Mouse (Mus musculus) embryonic facial prominence, embryonic 15.5 days (tissue): ENCODE results near the gene Tedc1. TPM values are rescaled to one million over a fixed set of nuclear protein-coding genes. Genes with fewer than 3 reads are reported as not detected.
A peak's percentile ranks its signal among the peaks of the same experiment; 100 is the strongest.

Source experiments
- ATAC-seq: fragments of 200-750 bp; cut with Nextera tagmentation; 2 replicates; pipeline ENCODE4 v1.8.0; 2017; ENCODE audit warnings: low read depth, moderate TSS enrichment; ENCODE audit not compliant: insufficient number of reproducible peaks, low FRiP score, low TSS enrichment
- H3K27ac ChIP-seq: fragments of 300-500 bp; sonication (generic); replicated peaks from 2 replicates; pipeline ENCODE4 v1.5.1; 2015; ENCODE audit warnings: mild to moderate bottlenecking, inconsistent platforms
- H3K27me3 ChIP-seq: fragments of 300-500 bp; sonication (generic); 2 replicates; pipeline ENCODE4 v1.6.1; 2015; ENCODE audit warnings: inconsistent platforms
- H3K36me3 ChIP-seq: fragments of 300-500 bp; sonication (generic); 2 replicates; pipeline ENCODE4 v1.6.1; 2015; ENCODE audit warnings: mild to moderate bottlenecking, inconsistent platforms
- H3K4me1 ChIP-seq: fragments of 300-500 bp; sonication (generic); 2 replicates; pipeline ENCODE4 v1.6.1; 2015; ENCODE audit warnings: inconsistent platforms
- H3K4me2 ChIP-seq: fragments of 300-500 bp; sonication (generic); replicated peaks from 2 replicates; pipeline ENCODE4 v1.6.1; 2015; ENCODE audit warnings: mild to moderate bottlenecking, inconsistent platforms
- H3K4me3 ChIP-seq: fragments of 300-500 bp; sonication (generic); replicated peaks from 2 replicates; pipeline ENCODE4 v1.5.1; 2015; ENCODE audit warnings: mild to moderate bottlenecking, inconsistent platforms
- H3K9ac ChIP-seq: fragments of 300-500 bp; sonication (generic); 2 replicates; pipeline ENCODE4 v1.6.1; 2015; ENCODE audit warnings: inconsistent platforms
- H3K9me3 ChIP-seq: fragments of 300-500 bp; sonication (generic); replicated peaks from 2 replicates; pipeline ENCODE4 v1.6.1; 2016; ENCODE audit warnings: inconsistent platforms
- WGBS: fragments of 180-500 bp; shearing (Covaris S2); methylation state at CpG from one replicate; pipeline ENCODE4 v1.1.7; 2015; 5-methylcytosine and 5-hydroxymethylcytosine counted together
- polyA plus RNA-seq: library from polyadenylated mRNA; unstranded; fragments of >200 nt; fragmentation: Nextera tagmentation; extraction: Ambion mirVana; gene quantifications from 2 replicates; pipeline ENCODE4 v1.2.1, GENCODE M21; 2015

Tedc1 gene
- polyA plus RNA-seq, 1 experiment from 2014 or later = 36.8 TPM

- peaks cover 5% of the 10 kb centered on the region; the same call in 1 of the 2 replicates for H3K27me3 ChIP-seq
- peak overlapping the region; percentile 12; the same call in 1 of the 2 replicates for H3K9ac ChIP-seq
- H3K27ac ChIP-seq = peak overlapping the region; percentile 69
- H3K9me3 ChIP-seq = no peaks in the 10 kb centered on the region
- no peaks in the 10 kb centered on the region for H3K36me3 ChIP-seq
- H3K4me3 ChIP-seq = peak overlapping the region; percentile 74
- peaks cover 41% of the 10 kb centered on the region for H3K4me1 ChIP-seq
- H3K4me2 ChIP-seq = peak overlapping the region; percentile 89
- under 1% methylated on average over 23 of the region's 23 CpGs for WGBS
- ATAC-seq = 0 out of 2 replicates have a peak, but pooled peaks have one; percentile 3
These were observed 314 bp downstream of the Tedc1 start for GRCm38 (mm10) chr12:113156540-113156929.

- peak overlapping the region; percentile 89 for H3K4me2 ChIP-seq
- WGBS = 30% methylated on average over 8 of the region's 8 CpGs
- peaks cover 37% of the 10 kb centered on the region for H3K4me1 ChIP-seq
- no peaks in the 10 kb centered on the region for H3K36me3 ChIP-seq
- H3K27ac ChIP-seq = peak overlapping the region; percentile 69; the same call in 1 of the 2 replicates
- H3K9me3 ChIP-seq = no peaks in the 10 kb centered on the region
- ATAC-seq = no peak
- peak overlapping the region; percentile 74 for H3K4me3 ChIP-seq
- H3K27me3 ChIP-seq = 0 out of 2 replicates have a peak, but pooled peaks cover 2% of the 10 kb centered on the region
- H3K9ac ChIP-seq = peak overlapping the region; percentile 18; the same call in 1 of the 2 replicates
These were observed 781 bp downstream of the Tedc1 start for GRCm38 (mm10) chr12:113157002-113157401.

- Histone ChIP-seq H3K4me1 (peaks cover 31% of the 10 kb centered on the region), H3K27me3 (no peaks in the 10 kb centered on the region), H3K9ac (peak overlapping the region; percentile 18; the same call in 1 of the 2 replicates), H3K4me3 (peak overlapping the region; percentile 74; the same call in 1 of the 2 replicates), H3K27ac (no peak overlapping the region), H3K9me3 (no peaks in the 10 kb centered on the region), H3K36me3 (no peaks in the 10 kb centered on the region), H3K4me2 (peak overlapping the region; percentile 89; the same call in 1 of the 2 replicates)
- WGBS = 83% methylated on average over 8 of the region's 8 CpGs
- no peak for ATAC-seq
These were observed 1.3 kb downstream of the Tedc1 start for GRCm38 (mm10) chr12:113157521-113157920.

- no peaks in the 10 kb centered on the region for H3K27me3 ChIP-seq
- H3K9me3 ChIP-seq = no peaks in the 10 kb centered on the region
- H3K4me2 ChIP-seq = no peak overlapping the region
- no peak overlapping the region for H3K27ac ChIP-seq
- ATAC-seq = no peak
- 0 out of 2 replicates have a peak, but pooled peaks cover 2% of the 10 kb centered on the region for H3K36me3 ChIP-seq
- 91% methylated on average over 8 of the region's 8 CpGs for WGBS
- peaks cover 30% of the 10 kb centered on the region for H3K4me1 ChIP-seq
- no peak overlapping the region for H3K4me3 ChIP-seq
- H3K9ac ChIP-seq = no peak overlapping the region
These were observed 1.8 kb downstream of the Tedc1 start for GRCm38 (mm10) chr12:113157971-113158370.

- no peak overlapping the region for H3K4me2 ChIP-seq
- H3K27me3 ChIP-seq = no peaks in the 10 kb centered on the region
- no peak overlapping the region for H3K9ac ChIP-seq
- H3K4me1 ChIP-seq = peaks cover 15% of the 10 kb centered on the region; the same call in 1 of the 2 replicates
- peak; percentile 41; the same call in 1 of the 2 replicates for ATAC-seq
- H3K4me3 ChIP-seq = no peak overlapping the region
- no peaks in the 10 kb centered on the region for H3K9me3 ChIP-seq
- WGBS = 40% methylated on average over 11 of the region's 11 CpGs
- peaks cover 7% of the 10 kb centered on the region; the same call in 1 of the 2 replicates for H3K36me3 ChIP-seq
- H3K27ac ChIP-seq = peak overlapping the region; percentile 45
These were observed 7.4 kb downstream of the Tedc1 start for GRCm38 (mm10) chr12:113163561-113164006.

- H3K36me3 ChIP-seq = peaks cover 3% of the 10 kb centered on the region; the same call in 1 of the 2 replicates
- H3K4me1 ChIP-seq = peaks cover 12% of the 10 kb centered on the region; the same call in 1 of the 2 replicates
- WGBS = 83% methylated on average over 9 of the region's 9 CpGs
- H3K9ac ChIP-seq = no peak overlapping the region
- no peak overlapping the region for H3K27ac ChIP-seq
- no peak overlapping the region for H3K4me2 ChIP-seq
- no peak overlapping the region for H3K4me3 ChIP-seq
- no peak for ATAC-seq
- no peaks in the 10 kb centered on the region for H3K9me3 ChIP-seq
- H3K27me3 ChIP-seq = no peaks in the 10 kb centered on the region
These were observed 11.9 kb downstream of the Tedc1 start for GRCm38 (mm10) chr12:113168031-113168536.

- H3K9me3 ChIP-seq = no peaks in the 10 kb centered on the region
- no peak overlapping the region for H3K4me3 ChIP-seq
- no peak overlapping the region for H3K27ac ChIP-seq
- no peaks in the 10 kb centered on the region for H3K36me3 ChIP-seq
- H3K4me1 ChIP-seq = no peaks in the 10 kb centered on the region
- no peaks in the 10 kb centered on the region for H3K27me3 ChIP-seq
- H3K9ac ChIP-seq = no peak overlapping the region
- 87% methylated on average over 18 of the region's 18 CpGs for WGBS
- no peak overlapping the region for H3K4me2 ChIP-seq
- ATAC-seq = no peak
These were observed 20.9 kb downstream of the Tedc1 start for GRCm38 (mm10) chr12:113176960-113177725.

GRCm38 (mm10) chr12:113181020-113181419 is 24.8 kb downstream of the Tedc1 start:
- Histone ChIP-seq H3K4me3 (no peak overlapping the region), H3K27me3 (peaks cover 8% of the 10 kb centered on the region), H3K27ac (no peak overlapping the region), H3K9ac (no peak overlapping the region), H3K9me3 (no peaks in the 10 kb centered on the region), H3K4me1 (peaks cover 2% of the 10 kb centered on the region), H3K36me3 (no peaks in the 10 kb centered on the region), H3K4me2 (no peak overlapping the region)
- WGBS = 44% methylated on average over 4 of the region's 4 CpGs
- no peak for ATAC-seq

GRCm38 (mm10) chr12:113184945-113185344 is 28.7 kb downstream of the Tedc1 start:
- Histone ChIP-seq H3K4me2 (no peak overlapping the region), H3K36me3 (0 out of 2 replicates have a peak, but pooled peaks cover 10% of the 10 kb centered on the region), H3K27me3 (peaks cover 30% of the 10 kb centered on the region), H3K4me1 (peaks cover 22% of the 10 kb centered on the region), H3K9me3 (no peaks in the 10 kb centered on the region), H3K9ac (no peak overlapping the region), H3K27ac (no peak overlapping the region), H3K4me3 (no peak overlapping the region)
- no peak for ATAC-seq
- WGBS = 58% methylated on average over 5 of the region's 5 CpGs

GRCm38 (mm10) chr12:113185442-113186291 is 29.4 kb downstream of the Tedc1 start, which contains the start of gene Tmem121:
Tmem121 (plus strand) TSS chr12:113185930.
- Histone ChIP-seq H3K4me3 (peak within 1 kb of the TSS; percentile 58), H3K27me3 (peaks cover 30% of the 10 kb centered on the region), H3K36me3 (0 out of 2 replicates have a peak, but pooled peaks cover 10% of the 10 kb centered on the region), H3K9me3 (no peaks in the 10 kb centered on the region), H3K9ac (peak within 1 kb of the TSS; percentile 54), H3K27ac (no peak within 1 kb of the TSS), H3K4me1 (peaks cover 22% of the 10 kb centered on the region), H3K4me2 (peak within 1 kb of the TSS; percentile 70)
- 2% methylated on average over 63 of the region's 63 CpGs for WGBS
- peak; percentile 47; the same call in 1 of the 2 replicates for ATAC-seq
